ENCODE assay signal across 7 mouse cellular contexts in the genomic region with DNA sequence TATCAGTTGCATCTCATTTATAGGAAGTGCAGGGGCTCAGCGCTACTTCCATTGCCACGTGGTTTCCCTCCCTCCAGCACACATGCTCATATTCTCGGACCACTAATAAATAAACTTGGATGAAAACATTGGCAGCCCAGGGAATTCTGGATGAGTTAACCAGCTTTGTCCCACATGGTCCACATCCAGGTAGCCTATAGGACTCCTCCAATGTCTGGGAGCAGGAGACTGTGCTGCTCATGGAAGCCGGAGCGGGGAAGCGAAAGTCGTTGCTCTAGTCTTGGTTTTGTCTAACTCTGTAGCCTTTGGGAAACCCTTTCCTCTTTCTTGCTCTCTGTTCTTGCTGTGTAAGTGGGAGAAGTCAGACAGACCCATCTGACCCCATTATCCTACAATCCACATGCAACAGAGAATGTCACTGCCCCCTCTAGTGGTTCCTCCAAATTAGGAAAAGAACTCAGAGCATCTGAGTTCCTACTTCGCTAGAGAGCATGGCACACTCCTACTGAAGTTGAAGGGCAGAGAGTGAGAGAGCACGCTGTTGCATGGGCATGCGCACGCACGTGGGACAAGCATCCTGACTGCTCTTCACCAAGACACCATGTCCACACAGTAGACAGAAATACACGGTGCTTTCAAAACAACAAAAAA. TPM values are rescaled to one million over a fixed set of nuclear protein-coding genes. Genes with fewer than 3 reads are reported as not detected.
DNase-seq lines count a peak whose midpoint lies in the region; ATAC-seq and TF ChIP-seq lines count a peak whose summit lies in the region.

No protein-coding gene starts in this region.

- 0 out of 2 replicates have a peak, but pooled peaks have one; percentile 16 for ATAC-seq in intestine, embryonic 16.5 days
- no peak; the same call in 1 of the 2 replicates for ATAC-seq in intestine, embryonic 15.5 days
- peak; percentile 54; the same call in 1 of the 2 replicates for ATAC-seq in neural tube, embryonic 14.5 days (ENCODE audit: low read depth)

- no peaks in the 10 kb centered on the region for H3K9me3 ChIP-seq in intestine, embryonic 16.5 days (ENCODE audit: control insufficient read depth, low read length)
- no peaks in the 10 kb centered on the region for H3K9me3 ChIP-seq in intestine, embryonic 15.5 days
- no peaks in the 10 kb centered on the region for H3K9me3 ChIP-seq in MEL (replicated peaks; ENCODE audit: insufficient read depth, low read length)
- no peaks in the 10 kb centered on the region for H3K9me3 ChIP-seq in neural tube, embryonic 14.5 days (ENCODE audit: control insufficient read depth, low read length)

- H3K27ac ChIP-seq in intestine, embryonic 16.5 days (ENCODE audit: low read length) = no peak overlapping the region
- no peak overlapping the region for H3K27ac ChIP-seq in intestine, embryonic 15.5 days
- no peak overlapping the region for H3K27ac ChIP-seq in MEL (ENCODE audit: control insufficient read depth, low read depth, low read length)
- no peak overlapping the region for H3K27ac ChIP-seq in cortical plate, adult 2 months (ENCODE audit: insufficient read depth, low read length)
- no peak overlapping the region for H3K27ac ChIP-seq in neural tube, embryonic 14.5 days (ENCODE audit: low read depth, low read length)

- peak in 2 of 3 experiments; percentile 42 to 64; a peak in 4 of 6 replicates for TF ChIP-seq CTCF in MEL (IDR thresholded peaks at IDR 0.05 in 2 of 3, conservative IDR thresholded peaks at IDR 0.05 in 1 of 3; ENCODE audit: control insufficient read depth in 1 of 3, insufficient read depth in 1 of 3, low read depth in 2 of 3, low read length in 3 of 3, poor library complexity in 1 of 3, severe bottlenecking in 1 of 3)
- peak; percentile 59; the same call in 1 of the 2 replicates for TF ChIP-seq CTCF in cortical plate, adult 2 months (IDR thresholded peaks at IDR 0.05; ENCODE audit: extremely low read depth, insufficient read depth, low read length)

- no peak overlapping the region for H3K4me3 ChIP-seq in intestine, embryonic 16.5 days (ENCODE audit: low read length)
- H3K4me3 ChIP-seq in intestine, embryonic 15.5 days (replicated peaks) = no peak overlapping the region
- H3K4me3 ChIP-seq in MEL (ENCODE audit: control insufficient read depth in 1 of 2, insufficient read depth in 1 of 2, low read depth in 2 of 2, low read length in 2 of 2) = no peak overlapping the region
- no peak overlapping the region for H3K4me3 ChIP-seq in cortical plate, adult 2 months (ENCODE audit: insufficient read depth, low read length)
- no peak overlapping the region for H3K4me3 ChIP-seq in neural tube, embryonic 14.5 days (ENCODE audit: low read depth, low read length)

- no peaks in the 10 kb centered on the region for H3K4me1 ChIP-seq in intestine, embryonic 16.5 days (ENCODE audit: control insufficient read depth, insufficient read depth, low read length)
- no peaks in the 10 kb centered on the region for H3K4me1 ChIP-seq in intestine, embryonic 15.5 days (replicated peaks)
- no peaks in the 10 kb centered on the region for H3K4me1 ChIP-seq in MEL (ENCODE audit: control insufficient read depth in 1 of 2, insufficient read depth in 2 of 2, low read length in 2 of 2)
- H3K4me1 ChIP-seq in cortical plate, adult 2 months (ENCODE audit: control insufficient read depth, insufficient read depth, low read length) = peaks cover 11% of the 10 kb centered on the region
- peaks cover 3% of the 10 kb centered on the region; the same call in 1 of the 2 replicates for H3K4me1 ChIP-seq in neural tube, embryonic 14.5 days (ENCODE audit: control insufficient read depth, insufficient read depth, low read length)

- H3K27me3 ChIP-seq in intestine, embryonic 16.5 days (replicated peaks; ENCODE audit: control insufficient read depth, insufficient read depth, low read length) = no peaks in the 10 kb centered on the region
- no peaks in the 10 kb centered on the region for H3K27me3 ChIP-seq in intestine, embryonic 15.5 days (replicated peaks)
- H3K27me3 ChIP-seq in MEL (ENCODE audit: control insufficient read depth in 1 of 2, insufficient read depth in 2 of 2, low read length in 2 of 2) = peaks cover 1% of the 10 kb centered on the region in 2 experiments; a peak in 2 of 4 replicates
- H3K27me3 ChIP-seq in neural tube, embryonic 14.5 days (ENCODE audit: control insufficient read depth, insufficient read depth, low read length) = no peaks in the 10 kb centered on the region

- no peak overlapping the region for H3K9ac ChIP-seq in intestine, embryonic 16.5 days (ENCODE audit: low read depth, low read length)
- H3K9ac ChIP-seq in intestine, embryonic 15.5 days = no peak overlapping the region
- H3K9ac ChIP-seq in MEL (ENCODE audit: control insufficient read depth, low read depth, low read length, poor library complexity, severe bottlenecking) = no peak overlapping the region
- H3K9ac ChIP-seq in neural tube, embryonic 14.5 days (replicated peaks; ENCODE audit: low read depth, low read length) = no peak overlapping the region

- no peak overlapping the region for H3K4me2 ChIP-seq in intestine, embryonic 16.5 days (ENCODE audit: low read depth, low read length)
- H3K4me2 ChIP-seq in intestine, embryonic 15.5 days (replicated peaks) = no peak overlapping the region
- no peak overlapping the region for H3K4me2 ChIP-seq in neural tube, embryonic 14.5 days (ENCODE audit: low read depth, low read length)

- H3K36me3 ChIP-seq in intestine, embryonic 16.5 days (ENCODE audit: control insufficient read depth, insufficient read depth, low read length) = no peaks in the 10 kb centered on the region
- H3K36me3 ChIP-seq in intestine, embryonic 15.5 days = no peaks in the 10 kb centered on the region
- H3K36me3 ChIP-seq in MEL (ENCODE audit: control insufficient read depth in 1 of 2, insufficient read depth in 2 of 2, low read length in 2 of 2) = no peaks in the 10 kb centered on the region
- H3K36me3 ChIP-seq in neural tube, embryonic 14.5 days (ENCODE audit: control insufficient read depth, insufficient read depth, low read length) = no peaks in the 10 kb centered on the region

- WGBS in intestine, embryonic 16.5 days = 67% methylated on average over 13 of the region's 13 CpGs
- WGBS in intestine, embryonic 15.5 days = 64% methylated on average over 13 of the region's 13 CpGs
- WGBS in neural tube, embryonic 14.5 days = 72% methylated on average over 13 of the region's 13 CpGs

- no peak for TF ChIP-seq EP300 in MEL (IDR thresholded peaks at IDR 0.05; ENCODE audit: low read depth in 1 of 2, low read length in 2 of 2)

- TF ChIP-seq RAD21 in MEL (IDR thresholded peaks at IDR 0.05; ENCODE audit: low read depth, low read length) = peak; percentile 50

- TF ChIP-seq POLR2A in MEL (IDR thresholded peaks at IDR 0.05; ENCODE audit: control insufficient read depth in 1 of 2, insufficient read depth in 1 of 2, low read depth in 1 of 2, low read length in 2 of 2, poor library complexity in 1 of 2) = no peak
- no peak for TF ChIP-seq POLR2A in cortical plate, adult 2 months (IDR thresholded peaks at IDR 0.05; ENCODE audit: extremely low read depth, insufficient read depth, low read length)

- peak; percentile 63 for DNase-seq in MEL (ENCODE audit: low read depth, low spot score)
- peak; percentile 53 for DNase-seq in kidney, postnatal 10 days
- DNase-seq in right cerebral cortex, postnatal 36 days (ENCODE audit: low spot score in 2 of 2) = no peak

- H3K79me2 ChIP-seq in MEL (ENCODE audit: control insufficient read depth, insufficient read depth, low read length, poor library complexity) = no peaks in the 10 kb centered on the region

TF ChIP-seq in MEL, 35 proteins besides CTCF, POLR2A, EP300 and RAD21:
- TF ChIP-seq KAT2A (conservative IDR thresholded peaks at IDR 0.05; ENCODE audit: low read depth, low read length) = no peak
- TF ChIP-seq NRF1 (IDR thresholded peaks at IDR 0.05; ENCODE audit: insufficient read depth, low read depth, low read length, poor library complexity, severe bottlenecking) = 0 out of 2 replicates have a peak, but pooled peaks have one; percentile 14
- 0 out of 2 replicates have a peak, but pooled peaks have one; percentile 28 for TF ChIP-seq GATA1 (IDR thresholded peaks at IDR 0.05; ENCODE audit: low read depth, low read length)
- no peak for TF ChIP-seq TCF12 (IDR thresholded peaks at IDR 0.05; ENCODE audit: low read depth, low read length)
- TF ChIP-seq MAX (IDR thresholded peaks at IDR 0.05; ENCODE audit: low read length) = peak; percentile 77
- TF ChIP-seq ZKSCAN1 (IDR thresholded peaks at IDR 0.05; ENCODE audit: low read depth, low read length) = no peak
- peak; percentile 49; the same call in 1 of the 2 replicates for TF ChIP-seq USF1 (IDR thresholded peaks at IDR 0.05; ENCODE audit: low read depth, low read length)
- peak; percentile 65 for TF ChIP-seq SMC3 (IDR thresholded peaks at IDR 0.05; ENCODE audit: low read depth, low read length)
- TF ChIP-seq ZC3H11A (IDR thresholded peaks at IDR 0.05; ENCODE audit: low read depth, low read length) = peak; percentile 36
- TF ChIP-seq MYC (IDR thresholded peaks at IDR 0.05; ENCODE audit: low read depth, low read length) = peak; percentile 45; the same call in 1 of the 2 replicates

RNA-seq across cellular contexts. Expression of gene Rab3gap2, which starts 16.7 kb away (rescaled TPM):
- 25.4 and 27.3 TPM in 2 replicates for polyA plus RNA-seq in intestine, embryonic 16.5 days (2015; fragmentation: Nextera tagmentation; extraction: Ambion mirVana)
- polyA plus RNA-seq in intestine, embryonic 15.5 days (2015; fragmentation: Nextera tagmentation; extraction: Ambion mirVana) = 24.5 and 24.6 TPM in 2 replicates
- 24.1 and 29.4 TPM in 2 replicates for total RNA-seq in MEL (2012; rRNA removed)
- 10 to 100 TPM in 1 of 2 experiments, not detected in 1; 40.1 TPM for polyA plus RNA-seq in MEL (2012; ENCODE audit: insufficient read depth in 1 of 2, insufficient read length in 2 of 2, low read depth in 1 of 2, low replicate concordance in 2 of 2, missing spikeins in 1 of 2)
- polyA plus RNA-seq in cortical plate, adult 2 months (2012; rRNA removed) = 48.9 and 50.8 TPM in 2 replicates
- 31.5 and 34.9 TPM in 2 replicates for polyA plus RNA-seq in neural tube, embryonic 14.5 days (2014; fragmentation: Nextera tagmentation; extraction: Ambion mirVana)

Comparison
In these comparisons a context has a peak if more than half of its experiments do, and no peak if none do; other contexts are left out.
1. DNase-seq: peak in MEL (single experiment) and kidney, postnatal 10 days (single experiment); none in right cerebral cortex, postnatal 36 days (0 of 2).